Mouse (Mus musculus): ENCODE measurements around the gene Kcnq5.
A peak's percentile ranks its signal among the peaks of the same experiment; 100 is the strongest.
"Not testable (repeated sequence)": the region's sequence is repeated elsewhere in the genome, so short reads cannot be mapped to it uniquely, and the experiment has no call there.

The Kcnq5 gene

DNA sequence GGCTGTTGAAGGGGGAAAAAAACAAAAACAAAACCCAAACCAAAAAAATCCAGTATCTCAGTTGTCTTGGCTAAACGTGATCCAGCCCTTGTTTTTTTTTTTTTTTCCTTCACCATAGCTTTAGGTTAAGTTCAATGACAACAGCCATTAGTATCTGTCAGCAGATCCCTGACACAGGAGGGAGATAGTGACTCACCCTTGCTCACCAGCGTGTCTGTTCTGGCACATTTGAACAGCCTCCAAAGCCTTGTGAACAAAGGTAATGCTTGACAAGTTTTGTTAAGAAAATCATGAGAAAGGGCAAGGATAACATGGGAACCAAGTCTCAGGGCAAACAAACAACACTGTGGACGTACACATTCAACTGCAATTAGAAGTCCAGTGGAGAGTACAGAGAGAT lies 123.2 kb downstream of the Kcnq5 start:
- no peak for DNase-seq (ENCODE audit: low spot score)

DNA sequence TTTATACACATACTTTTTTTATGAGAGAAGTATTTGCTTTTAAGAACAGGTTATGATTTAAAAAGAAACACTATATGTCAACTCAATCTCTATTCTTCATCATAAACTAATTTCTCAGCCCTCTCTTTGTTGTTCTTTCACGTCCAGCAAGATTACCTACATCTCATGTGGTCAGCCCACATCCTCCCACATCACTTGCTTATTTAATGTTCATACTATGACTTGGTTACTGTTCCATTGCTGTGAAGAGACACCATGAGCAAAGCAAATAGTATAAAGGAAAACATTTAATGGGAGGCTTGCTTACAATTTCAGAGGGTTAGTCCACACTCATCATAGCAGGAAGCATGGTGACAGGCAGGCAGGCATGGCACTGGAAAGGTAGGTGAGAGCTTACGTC lies 124.4 kb downstream of the Kcnq5 start:
- no peak for DNase-seq (ENCODE audit: low spot score)

GRCm38 (mm10) chr1:21836337-21836736 lies 125.4 kb downstream of the Kcnq5 start:
- DNase-seq (ENCODE audit: low spot score), result no peak

- DNase-seq (ENCODE audit: low spot score), result no peak
Measured at GRCm38 (mm10) chr1:21829909-21830455, 131.8 kb downstream of the Kcnq5 start.

DNA sequence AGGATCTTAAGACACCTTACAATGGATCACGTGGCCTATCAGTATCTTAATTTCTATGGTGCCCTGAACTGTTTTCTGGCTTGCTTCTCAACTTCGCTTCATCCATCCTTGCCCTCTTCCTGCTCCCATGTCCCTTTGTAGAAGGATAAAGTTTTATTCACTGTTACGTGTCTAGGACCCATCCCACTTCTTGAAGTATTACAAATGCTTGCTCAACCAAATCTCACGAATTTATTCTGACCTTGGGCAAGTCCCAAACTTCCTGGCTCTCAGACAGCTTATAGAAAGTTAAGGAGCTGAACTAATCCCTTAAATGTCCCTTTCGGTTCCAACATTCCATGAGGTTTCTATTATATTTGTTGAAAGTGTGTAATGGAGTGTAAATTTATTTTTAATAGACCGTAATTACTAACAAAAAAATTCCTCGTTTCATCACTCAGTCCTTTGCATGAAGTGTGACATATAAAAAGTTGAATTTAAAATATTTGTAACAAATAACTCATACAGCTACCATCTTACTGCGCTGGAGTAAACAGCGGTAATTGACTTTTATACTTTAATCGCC lies 141.6 kb downstream of the Kcnq5 start:
- no peak for DNase-seq (ENCODE audit: low spot score)

GRCm38 (mm10) chr1:21805064-21805463 lies 156.7 kb downstream of the Kcnq5 start:
- no peak for DNase-seq (ENCODE audit: low spot score)

DNA sequence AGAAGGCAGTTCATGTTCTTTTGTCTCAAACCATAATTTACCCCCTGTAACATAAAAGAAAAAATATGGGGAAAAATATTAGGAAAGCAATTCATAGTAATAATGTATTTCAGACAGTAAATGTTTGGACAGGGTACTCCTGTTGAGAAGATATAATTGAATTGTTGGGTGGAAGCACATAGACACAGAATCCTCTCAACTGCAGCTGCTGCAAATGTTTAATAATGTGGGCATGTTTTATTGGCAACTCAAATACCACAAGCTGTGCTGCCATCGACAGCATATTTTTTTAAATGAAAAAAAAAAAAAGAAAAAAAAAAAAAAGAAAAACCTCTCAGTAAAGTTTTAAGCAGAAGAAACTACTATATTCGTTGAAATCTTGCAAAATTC lies 157.3 kb downstream of the Kcnq5 start:
- DNase-seq (ENCODE audit: low spot score), result no peak

GRCm38 (mm10) chr1:21803751-21804476 lies 157.8 kb downstream of the Kcnq5 start:
- no peak for DNase-seq (ENCODE audit: low spot score)

GRCm38 (mm10) chr1:21780746-21781145 lies 181.0 kb downstream of the Kcnq5 start:
- DNase-seq (ENCODE audit: low spot score), result no peak

DNA sequence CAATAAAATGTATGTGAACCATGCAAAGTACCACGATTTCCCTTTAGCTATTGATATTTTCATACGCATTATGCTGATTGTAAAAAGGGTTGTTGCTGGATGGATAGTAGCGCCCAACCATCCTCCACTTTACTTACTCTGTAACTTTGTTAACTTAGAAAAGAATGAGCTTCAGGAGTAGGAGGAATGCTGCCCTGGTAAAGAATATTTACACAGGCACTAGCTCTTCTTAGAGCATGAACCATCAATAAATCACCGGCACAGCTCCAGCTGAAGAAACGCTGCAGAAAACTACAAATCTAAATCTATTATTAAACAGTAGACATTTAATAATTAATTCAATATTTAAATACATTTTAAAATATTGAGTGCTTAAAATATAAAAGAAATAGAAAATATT lies 184.2 kb downstream of the Kcnq5 start:
- no peak for DNase-seq (ENCODE audit: low spot score)

DNA sequence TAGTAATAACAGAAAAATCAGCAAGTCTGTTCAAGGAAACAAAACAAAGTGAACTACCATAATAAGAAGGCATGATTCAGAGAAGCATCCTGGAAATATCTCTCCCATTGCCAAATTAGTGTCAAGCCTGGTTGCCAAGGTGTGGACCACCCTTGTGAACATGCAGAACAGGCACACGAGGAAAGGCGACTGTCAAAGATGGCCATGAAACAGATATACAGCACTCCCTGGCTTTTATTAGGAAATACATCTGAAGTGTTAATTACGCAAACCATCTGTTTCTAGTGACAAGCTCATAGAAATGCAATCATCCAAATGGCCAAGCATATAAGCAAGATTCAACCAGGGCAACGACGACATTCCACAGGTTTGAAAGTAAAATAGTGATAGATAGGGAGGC lies 187.8 kb downstream of the Kcnq5 start:
- DNase-seq (ENCODE audit: low spot score), result no peak

- no peak for DNase-seq (ENCODE audit: low spot score)
Measured at GRCm38 (mm10) chr1:21770494-21770893, 191.2 kb downstream of the Kcnq5 start.

GRCm38 (mm10) chr1:21749297-21749696 lies 212.4 kb downstream of the Kcnq5 start:
- no peak for DNase-seq (ENCODE audit: low spot score)

DNA sequence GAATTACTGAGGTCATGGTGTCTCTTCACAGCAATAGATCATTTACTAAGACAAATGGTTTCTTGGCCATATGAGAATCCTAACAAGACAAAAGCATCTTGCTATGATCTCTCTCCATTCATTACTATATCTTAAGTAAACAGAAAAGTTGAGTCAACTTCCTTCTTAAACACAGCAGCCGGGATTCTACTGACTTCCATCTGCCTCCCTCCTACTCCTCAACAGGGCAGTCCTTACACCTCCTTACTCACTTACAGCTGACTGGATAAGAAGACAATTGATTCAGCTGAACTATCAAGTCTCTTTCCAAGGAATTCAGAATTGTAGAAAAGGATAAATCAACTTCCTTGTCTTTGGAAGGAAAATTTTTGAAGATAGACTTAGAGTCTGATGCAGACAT lies 232.6 kb downstream of the Kcnq5 start:
- DNase-seq (ENCODE audit: low spot score), result no peak

DNA sequence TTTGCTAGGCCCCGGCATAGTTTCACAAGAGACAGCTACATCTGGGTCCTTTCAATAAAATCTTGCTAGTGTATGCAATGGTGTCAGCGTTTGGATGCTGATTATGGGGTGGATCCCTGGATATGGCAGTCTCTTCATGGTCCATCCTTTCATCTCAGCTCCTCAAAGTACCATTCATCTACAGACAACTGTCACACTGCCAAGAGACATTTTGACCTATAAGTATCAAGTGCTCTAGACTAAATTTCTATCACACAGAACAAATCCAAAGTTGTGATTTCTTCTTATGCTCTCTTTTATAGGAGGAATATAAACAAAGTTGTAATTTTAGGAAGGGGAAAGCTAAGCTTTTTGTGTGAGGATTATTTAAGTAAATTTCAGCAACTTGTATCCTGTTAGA lies 238.5 kb downstream of the Kcnq5 start:
- not testable (repeated sequence) for DNase-seq (ENCODE audit: low spot score)

DNA sequence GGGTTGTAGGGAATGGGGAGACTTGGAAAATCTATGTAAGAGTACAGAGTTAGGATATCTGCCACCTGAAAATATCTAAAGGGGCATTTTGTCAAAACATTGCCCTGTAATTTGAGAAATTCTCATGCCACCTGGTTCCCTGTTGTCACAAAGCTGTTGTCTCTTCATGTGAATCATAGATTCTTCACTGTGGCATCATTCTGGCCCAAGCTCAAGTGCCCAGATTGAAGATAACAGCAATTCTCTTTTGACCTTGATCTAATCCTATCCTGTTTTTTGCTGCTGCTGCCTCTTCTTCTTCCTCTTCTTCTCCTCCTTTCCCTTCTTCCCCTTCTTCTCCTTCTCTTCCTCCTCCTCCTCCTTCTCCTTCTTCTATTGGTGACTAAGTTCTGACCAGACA lies 240.5 kb downstream of the Kcnq5 start:
- DNase-seq (ENCODE audit: low spot score), result no peak

DNA sequence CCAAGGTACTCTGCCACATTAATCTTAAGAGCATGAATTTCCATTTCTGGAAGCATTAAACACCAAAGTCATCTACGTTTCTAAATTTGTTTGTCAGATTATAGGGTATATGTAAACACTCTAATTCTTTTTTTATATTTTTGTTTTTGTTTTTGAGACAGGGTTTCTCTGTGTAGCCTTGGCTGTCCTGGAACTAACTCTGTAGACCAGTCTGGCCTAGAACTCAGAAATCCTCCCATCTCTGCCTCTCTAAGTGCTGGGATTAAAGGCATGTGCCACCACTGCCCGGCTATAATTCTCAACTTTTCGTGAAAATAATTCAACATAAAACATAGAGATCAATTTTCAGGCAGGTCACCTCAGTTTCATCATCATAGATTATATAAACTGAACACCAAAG lies 246.9 kb downstream of the Kcnq5 start:
- no peak for DNase-seq (ENCODE audit: low spot score)

DNA sequence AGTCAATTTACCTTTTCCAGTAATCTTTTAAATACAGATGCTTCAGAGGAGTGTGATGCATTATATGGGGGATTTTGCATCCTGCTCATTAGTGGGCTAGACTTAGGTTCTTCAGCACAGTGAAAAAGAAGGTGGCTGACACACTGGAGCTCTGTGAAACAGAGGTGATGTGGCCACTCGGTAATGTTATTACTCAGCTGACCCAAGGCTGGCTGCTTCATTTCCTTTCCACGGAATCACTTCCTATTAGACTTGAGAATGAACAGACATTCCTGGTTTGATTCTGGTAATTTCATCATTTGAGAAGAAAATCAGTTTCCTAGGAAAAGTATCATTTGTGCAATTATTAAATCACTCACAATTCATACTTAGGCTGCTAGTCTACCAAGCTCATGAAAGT lies 249.0 kb downstream of the Kcnq5 start:
- DNase-seq (ENCODE audit: low spot score), result no peak

- DNase-seq (ENCODE audit: low spot score), result no peak
Measured at GRCm38 (mm10) chr1:21690458-21690857, 271.3 kb downstream of the Kcnq5 start.

DNA sequence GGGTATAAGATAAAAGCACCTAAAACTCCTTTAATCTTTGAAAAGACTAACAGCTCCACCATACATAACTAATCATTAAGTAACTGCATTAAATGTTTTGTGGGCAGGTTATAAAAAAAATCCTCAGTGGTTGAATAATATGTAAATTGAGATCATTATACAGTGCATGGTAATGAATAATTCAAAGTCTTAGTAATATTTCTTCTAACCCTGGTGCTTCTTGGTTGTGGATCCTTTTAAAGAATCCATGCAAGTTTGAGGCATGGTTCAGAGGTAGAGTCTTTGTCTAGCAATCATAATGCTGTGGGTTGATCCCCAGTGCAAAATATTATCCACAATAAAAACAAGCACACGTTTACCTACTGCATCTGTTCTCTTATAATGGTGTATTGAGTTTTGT lies 272.8 kb downstream of the Kcnq5 start:
- DNase-seq (ENCODE audit: low spot score), result no peak

DNA sequence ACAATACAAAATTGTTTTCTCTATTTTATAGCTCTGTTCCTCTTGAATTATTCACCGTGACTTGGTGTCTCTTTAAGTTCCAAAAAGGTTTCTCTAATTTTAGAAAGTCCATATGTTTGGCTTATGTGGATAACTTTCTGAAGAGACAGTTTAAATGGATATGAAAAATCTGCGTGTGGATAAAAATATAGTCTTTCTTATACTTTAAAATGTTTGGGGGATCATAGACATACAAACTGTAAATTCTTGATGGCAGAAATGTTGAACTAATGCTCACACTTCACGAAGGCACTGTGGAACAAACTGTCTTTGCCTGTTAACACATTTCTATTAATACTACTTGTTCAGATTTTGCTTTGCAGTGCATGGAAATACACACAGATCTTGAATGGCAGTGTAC lies 277.3 kb downstream of the Kcnq5 start:
- DNase-seq (ENCODE audit: low spot score), result no peak

GRCm38 (mm10) chr1:21676805-21677204 lies 284.9 kb downstream of the Kcnq5 start:
- peak; percentile 53 for DNase-seq (ENCODE audit: low spot score)

GRCm38 (mm10) chr1:21660840-21661239 lies 300.9 kb downstream of the Kcnq5 start:
- DNase-seq (ENCODE audit: low spot score), result no peak

- no peak for DNase-seq (ENCODE audit: low spot score)
Measured at GRCm38 (mm10) chr1:21650820-21651219, 310.9 kb downstream of the Kcnq5 start.

Data from left cerebral cortex, adult 11 months (tissue).